Mouse (Mus musculus) E14TG2a.4 (cell line): ENCODE measurements around the gene Baiap2l2.

Source experiments
- CTCF ChIP-seq: conservative IDR thresholded peaks from 2 replicates; pipeline ENCODE4 v1.5.1; 2014; ENCODE audit warnings: low read length
- NANOG ChIP-seq: IDR thresholded peaks from 2 replicates; pipeline ENCODE4 v1.6.1; 2014; ENCODE audit warnings: borderline replicate concordance, low read length, mixed read lengths
- POU5F1 ChIP-seq: IDR thresholded peaks from 2 replicates; pipeline ENCODE4 v1.6.1; 2014; ENCODE audit warnings: low read length, borderline replicate concordance

- TF ChIP-seq CTCF: no peak
- TF ChIP-seq NANOG: no peak
- no peak for TF ChIP-seq POU5F1
Measured at GRCm38 (mm10) chr15:79322991-79323790, 37.9 kb upstream of the Baiap2l2 start.
